Mouse (Mus musculus): Measurements from ENCODE around the gene Rpl21.

DNA sequence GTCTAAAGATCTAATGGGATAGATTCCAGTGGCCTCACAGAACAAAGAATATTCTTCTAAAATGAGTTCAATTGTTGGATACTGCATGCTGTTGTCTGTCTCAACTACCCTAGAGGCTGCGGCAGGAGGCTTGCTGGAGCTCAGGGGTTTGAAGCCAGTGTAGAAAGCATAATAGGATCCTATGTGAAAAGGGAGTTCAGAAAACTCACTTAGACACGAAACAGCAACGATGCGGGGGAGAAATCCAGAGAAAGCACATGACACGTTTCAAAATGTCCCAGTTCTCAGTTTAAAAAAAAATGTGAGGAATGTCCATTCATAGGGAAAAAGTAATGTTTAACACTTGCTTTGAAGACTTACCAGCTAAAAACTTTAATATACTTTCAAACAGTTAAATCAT, 9.7 kb upstream of the Rpl21 start:
- no peak for TF ChIP-seq CTCF (IDR thresholded peaks at IDR 0.05; ENCODE audit: extremely low read depth, insufficient read length, insufficient replicate concordance, low read depth, low read length)
- no peak for TF ChIP-seq POLR2A (IDR thresholded peaks at IDR 0.05; ENCODE audit: low read depth, low read length)

Data from small intestine, adult 2 months (tissue).